Mouse (Mus musculus): ENCODE measurements around the gene Kcnip1. TPM values are rescaled to one million over a fixed set of nuclear protein-coding genes. Genes with fewer than 3 reads are reported as not detected.

Gene Kcnip1
- polyA plus RNA-seq, 1 experiment from 2014 or later: 130 TPM

DNA sequence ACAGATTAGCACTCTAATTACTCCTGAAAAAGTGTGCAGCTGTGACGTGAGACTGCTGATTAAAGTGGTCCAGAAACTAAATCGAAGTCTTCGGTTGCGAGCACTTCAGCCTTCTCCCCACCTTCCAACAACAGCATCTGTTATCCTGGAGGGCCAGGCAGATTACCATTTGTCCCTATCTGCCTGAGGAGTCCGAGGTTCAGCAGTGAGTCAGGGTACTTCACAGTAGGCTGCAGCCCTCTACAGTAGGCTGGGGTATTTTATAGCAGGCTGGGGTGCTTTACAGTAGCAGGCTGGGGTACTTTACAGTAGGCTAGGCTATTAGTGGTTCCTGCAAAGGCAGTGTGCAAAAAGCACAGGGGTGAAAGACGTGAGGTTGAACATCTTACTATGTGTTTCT lies 324.6 kb downstream of the Kcnip1 start:
- H3K4me2 ChIP-seq: no peak overlapping the region
- no peaks in the 10 kb centered on the region for H3K36me3 ChIP-seq
- H3K9ac ChIP-seq: no peak overlapping the region
- H3K4me1 ChIP-seq (replicated peaks): peaks cover 23% of the 10 kb centered on the region
- 53% methylated on average over 6 of the region's 6 CpGs for WGBS
- no peaks in the 10 kb centered on the region for H3K9me3 ChIP-seq
- H3K27ac ChIP-seq (replicated peaks): no peak overlapping the region
- no peak overlapping the region for H3K4me3 ChIP-seq
- no peak for ATAC-seq (ENCODE audit: low FRiP score, low read depth)
- H3K27me3 ChIP-seq: no peaks in the 10 kb centered on the region

DNA sequence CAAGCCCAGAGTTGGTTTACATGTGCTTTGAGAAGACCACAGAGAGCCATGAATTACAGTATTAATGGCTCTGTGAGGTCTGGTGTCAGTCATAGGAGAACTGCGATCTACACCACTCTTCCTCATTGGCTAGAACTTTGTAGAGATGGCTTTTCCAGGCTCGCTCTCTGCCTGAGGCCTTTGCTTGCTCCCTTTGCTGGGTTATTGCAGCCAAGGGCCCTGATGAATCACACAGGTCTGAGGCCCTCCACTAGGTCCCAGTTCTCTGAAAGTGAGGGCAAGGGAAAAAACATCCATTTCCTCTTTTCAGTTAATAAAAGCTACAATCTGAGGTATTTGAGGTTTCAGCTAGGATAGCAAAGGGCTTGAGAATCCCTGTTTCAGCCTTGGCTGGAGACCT lies 329.4 kb downstream of the Kcnip1 start:
- Histone ChIP-seq H3K27me3 (no peaks in the 10 kb centered on the region), H3K4me2 (no peak overlapping the region), H3K4me1 (replicated peaks) (peaks cover 8% of the 10 kb centered on the region), H3K4me3 (no peak overlapping the region), H3K9me3 (no peaks in the 10 kb centered on the region), H3K27ac (replicated peaks) (no peak overlapping the region), H3K36me3 (no peaks in the 10 kb centered on the region), H3K9ac (no peak overlapping the region)
- ATAC-seq (ENCODE audit: low FRiP score, low read depth): no peak
- WGBS: 91% methylated on average over 2 of the region's 2 CpGs

DNA sequence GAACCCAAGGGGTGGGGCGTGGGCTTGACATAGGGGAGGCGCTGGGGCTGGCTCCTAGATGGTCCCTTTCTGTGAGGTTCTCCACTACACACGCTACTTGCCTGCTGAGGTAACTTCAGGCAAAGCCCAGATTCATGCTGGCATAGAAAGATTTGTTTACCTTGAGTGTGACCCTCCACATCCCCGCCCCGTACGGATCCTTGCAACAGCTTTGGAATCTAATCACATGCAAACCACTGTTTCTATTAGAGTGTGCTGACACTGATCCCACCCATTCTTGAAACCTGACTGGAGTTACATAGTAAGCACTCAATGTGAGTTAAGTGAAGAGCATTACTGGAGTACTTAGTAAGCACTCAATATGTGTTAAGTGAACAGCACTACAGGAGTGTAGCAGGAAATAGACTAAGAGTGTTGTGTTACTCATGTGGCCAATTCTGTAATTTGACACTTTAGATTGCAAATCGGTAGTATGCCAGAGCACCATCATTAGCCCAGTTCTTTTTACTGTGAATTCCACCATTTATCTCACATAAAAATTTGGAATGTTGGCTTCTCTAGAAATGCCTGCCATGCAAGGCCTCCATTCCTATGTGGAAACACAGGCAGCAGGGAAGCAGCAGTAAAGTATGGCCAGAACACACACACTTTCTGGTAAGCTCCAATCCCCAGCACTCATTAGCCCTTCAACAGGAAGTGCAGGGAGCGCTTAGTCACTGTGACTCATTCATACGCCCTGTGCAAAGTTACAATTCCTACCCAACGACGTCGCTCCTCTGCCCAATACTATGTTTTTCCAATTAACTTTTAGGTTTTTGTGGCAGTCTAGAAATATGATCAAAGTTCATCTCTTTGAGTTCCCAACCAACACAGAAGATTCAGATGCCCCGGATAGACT lies 332.7 kb downstream of the Kcnip1 start:
- Histone ChIP-seq H3K4me1 (replicated peaks) (peaks cover 4% of the 10 kb centered on the region), H3K27me3 (no peaks in the 10 kb centered on the region), H3K4me2 (no peak overlapping the region), H3K9ac (no peak overlapping the region), H3K4me3 (no peak overlapping the region), H3K27ac (replicated peaks) (no peak overlapping the region), H3K36me3 (no peaks in the 10 kb centered on the region), H3K9me3 (no peaks in the 10 kb centered on the region)
- ATAC-seq (ENCODE audit: low FRiP score, low read depth): no peak
- 84% methylated on average over 13 of the region's 13 CpGs for WGBS

DNA sequence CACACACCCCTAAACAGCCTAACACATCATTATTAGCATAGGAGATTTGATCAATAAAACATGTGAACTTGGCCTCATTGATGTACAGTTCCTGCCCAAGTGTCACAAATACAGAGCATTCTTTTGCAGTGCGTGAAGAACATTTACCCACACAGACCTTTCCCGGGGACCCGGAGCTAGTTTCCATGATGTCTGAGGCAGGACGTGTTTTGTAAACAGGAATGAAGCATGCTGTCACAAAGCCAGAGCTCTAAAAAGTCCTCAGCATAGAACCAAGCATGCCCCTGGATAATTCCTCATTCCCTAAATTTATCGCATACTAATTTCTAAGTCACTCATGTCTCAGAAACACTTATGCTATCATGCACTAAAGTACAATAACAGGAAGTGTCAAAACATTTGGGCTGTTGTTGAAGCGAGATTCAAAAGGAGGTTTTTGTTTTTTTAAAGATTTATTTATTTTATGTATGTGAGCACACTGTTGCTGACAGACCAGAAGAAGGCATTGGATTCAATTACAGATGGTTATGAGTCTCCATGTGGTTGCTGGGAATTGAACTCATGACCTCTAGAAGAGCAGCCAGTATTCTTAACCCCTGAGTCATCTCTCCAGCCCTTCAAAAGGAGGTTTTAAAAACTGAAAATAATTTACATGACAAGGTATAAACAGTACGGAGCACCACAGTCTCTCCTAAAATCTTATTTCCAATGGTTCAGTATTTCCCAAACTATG lies 336.9 kb downstream of the Kcnip1 start:
- H3K4me1 ChIP-seq (replicated peaks): peaks cover 4% of the 10 kb centered on the region; the same call in 1 of the 2 replicates
- no peak for ATAC-seq (ENCODE audit: low FRiP score, low read depth)
- no peaks in the 10 kb centered on the region for H3K9me3 ChIP-seq
- H3K27me3 ChIP-seq: no peaks in the 10 kb centered on the region
- H3K36me3 ChIP-seq: no peaks in the 10 kb centered on the region
- no peak overlapping the region for H3K4me3 ChIP-seq
- H3K4me2 ChIP-seq: no peak overlapping the region
- H3K27ac ChIP-seq (replicated peaks): no peak overlapping the region
- WGBS: 78% methylated on average over 7 of the region's 7 CpGs
- no peak overlapping the region for H3K9ac ChIP-seq

DNA sequence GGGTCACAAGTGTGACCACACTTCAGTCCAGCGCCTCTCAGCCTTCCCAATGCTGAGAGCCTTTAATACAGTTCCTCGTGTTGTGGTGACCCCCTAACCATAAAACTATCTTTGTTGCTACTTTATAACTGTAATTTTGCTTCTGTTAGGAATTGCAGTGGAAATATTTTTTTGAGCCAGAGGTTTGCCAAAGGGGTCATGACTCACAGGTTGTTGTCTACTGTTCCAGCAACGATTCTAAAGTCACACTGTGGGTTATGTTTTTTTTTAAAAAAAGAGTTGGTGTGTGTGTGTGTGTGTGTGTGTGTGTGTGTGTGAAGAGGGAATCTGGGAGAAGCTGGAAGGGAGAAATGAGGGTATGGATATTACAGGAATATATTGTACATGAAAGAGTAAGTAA lies 337.7 kb downstream of the Kcnip1 start:
- Histone ChIP-seq H3K9me3 (no peaks in the 10 kb centered on the region), H3K4me3 (no peak overlapping the region), H3K36me3 (no peaks in the 10 kb centered on the region), H3K4me1 (replicated peaks) (peaks cover 4% of the 10 kb centered on the region; the same call in 1 of the 2 replicates), H3K9ac (no peak overlapping the region), H3K27me3 (no peaks in the 10 kb centered on the region), H3K4me2 (no peak overlapping the region), H3K27ac (replicated peaks) (no peak overlapping the region)
- 75% methylated on average over 3 of the region's 3 CpGs for WGBS
- ATAC-seq (ENCODE audit: low FRiP score, low read depth): no peak

DNA sequence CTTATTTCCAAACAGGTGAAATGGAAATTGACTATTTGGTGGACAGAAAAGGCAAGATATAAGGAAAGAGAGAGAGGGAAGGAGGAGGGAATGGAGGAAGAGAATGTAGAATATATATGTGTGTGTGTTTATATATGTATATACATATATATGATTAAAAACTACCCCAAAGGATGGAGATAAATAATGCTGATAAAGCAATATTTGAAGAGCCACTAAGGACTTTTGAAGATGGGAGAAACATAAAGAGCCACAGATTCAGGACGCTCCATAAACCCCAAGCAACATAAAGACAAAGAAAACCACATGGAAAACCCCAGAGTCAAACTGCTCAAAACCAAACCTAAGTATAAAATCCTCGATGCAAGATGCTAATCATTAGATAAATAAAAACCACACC lies 338.5 kb downstream of the Kcnip1 start:
- 82% methylated on average over 2 of the region's 2 CpGs for WGBS
- Histone ChIP-seq H3K36me3 (no peaks in the 10 kb centered on the region), H3K4me2 (no peak overlapping the region), H3K4me1 (replicated peaks) (peaks cover 4% of the 10 kb centered on the region; the same call in 1 of the 2 replicates), H3K9me3 (no peaks in the 10 kb centered on the region), H3K4me3 (no peak overlapping the region), H3K27me3 (no peaks in the 10 kb centered on the region), H3K9ac (no peak overlapping the region), H3K27ac (replicated peaks) (no peak overlapping the region)
- no peak for ATAC-seq (ENCODE audit: low FRiP score, low read depth)

DNA sequence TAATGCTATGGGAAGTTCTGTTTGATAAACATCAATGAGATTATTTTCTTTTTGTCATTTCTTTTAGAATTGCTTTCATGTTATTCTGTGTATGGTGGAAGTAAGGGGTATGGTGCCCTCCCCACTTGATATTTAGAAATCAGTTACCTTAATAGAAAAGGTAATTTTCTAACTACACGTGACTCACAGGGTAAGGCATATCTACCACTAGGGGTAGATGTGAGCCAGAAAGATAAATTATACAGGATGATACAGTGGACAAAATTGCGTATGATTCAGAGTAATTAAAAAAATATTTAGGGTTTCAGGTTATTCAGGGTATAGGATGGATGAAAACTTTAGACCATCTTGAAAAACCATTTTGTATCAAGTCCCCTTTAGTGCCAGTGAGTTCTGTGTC lies 343.6 kb downstream of the Kcnip1 start:
- no peak overlapping the region for H3K27ac ChIP-seq (replicated peaks)
- no peak for ATAC-seq (ENCODE audit: low FRiP score, low read depth)
- H3K4me2 ChIP-seq: no peak overlapping the region
- H3K4me3 ChIP-seq: no peak overlapping the region
- H3K4me1 ChIP-seq (replicated peaks): no peaks in the 10 kb centered on the region
- H3K9ac ChIP-seq: no peak overlapping the region
- H3K36me3 ChIP-seq: no peaks in the 10 kb centered on the region
- no peaks in the 10 kb centered on the region for H3K27me3 ChIP-seq
- H3K9me3 ChIP-seq: no peaks in the 10 kb centered on the region
- 82% methylated on average over 2 of the region's 2 CpGs for WGBS

DNA sequence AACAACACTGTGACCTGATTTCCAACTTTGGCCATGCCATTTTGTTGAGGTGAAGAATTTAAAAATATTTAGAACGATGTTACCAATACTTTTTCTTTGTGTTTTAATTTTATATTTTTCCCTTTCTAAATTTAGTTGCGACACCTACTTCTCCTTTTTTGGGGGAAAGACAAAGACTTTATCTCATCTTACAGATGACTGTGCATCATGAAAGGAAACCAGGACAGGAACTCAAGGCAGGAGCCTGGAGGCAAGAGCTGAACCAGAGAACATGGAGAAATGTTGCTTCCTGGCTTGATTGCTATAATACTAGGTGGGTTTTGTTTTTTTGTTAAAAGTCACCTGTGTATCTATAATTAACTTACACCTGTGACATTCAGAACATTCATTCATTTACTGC lies 355.8 kb downstream of the Kcnip1 start:
- Histone ChIP-seq H3K27ac (replicated peaks) (no peak overlapping the region), H3K36me3 (peaks cover 7% of the 10 kb centered on the region), H3K4me2 (no peak overlapping the region), H3K9me3 (no peaks in the 10 kb centered on the region), H3K9ac (no peak overlapping the region), H3K4me1 (replicated peaks) (no peaks in the 10 kb centered on the region), H3K4me3 (no peak overlapping the region), H3K27me3 (no peaks in the 10 kb centered on the region)
- 91% methylated on average over 2 of the region's 2 CpGs for WGBS
- ATAC-seq (ENCODE audit: low FRiP score, low read depth): no peak

DNA sequence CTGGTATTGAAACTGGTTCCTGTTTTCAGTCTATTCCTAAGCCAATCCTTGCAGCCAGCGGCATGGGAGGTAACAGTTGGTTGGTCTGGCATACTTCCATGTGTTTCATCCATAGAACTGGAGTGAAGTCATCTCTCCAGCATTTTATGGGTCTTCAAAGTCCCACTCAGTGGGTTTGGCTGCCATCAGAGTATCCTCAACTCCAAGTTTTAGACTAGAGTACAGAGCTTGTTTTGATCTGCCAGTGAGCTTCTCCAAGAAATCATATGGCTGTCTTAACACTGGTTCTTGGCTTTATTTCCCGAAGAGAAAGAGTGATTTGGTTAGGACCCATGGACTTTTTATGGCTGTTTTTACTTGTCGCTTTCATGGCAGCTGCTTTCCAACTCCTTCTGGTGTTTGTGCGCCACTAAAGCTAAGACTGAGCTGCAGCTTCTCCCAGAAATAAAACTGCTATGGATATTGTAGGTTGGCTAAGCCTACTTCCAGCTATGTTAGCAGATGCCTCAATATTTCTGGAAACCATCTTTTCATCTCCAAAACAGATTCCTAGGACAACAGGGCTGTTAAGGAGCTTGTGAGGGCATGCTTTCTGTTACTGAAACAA lies 365.7 kb downstream of the Kcnip1 start:
- no peaks in the 10 kb centered on the region for H3K4me1 ChIP-seq (replicated peaks)
- no peaks in the 10 kb centered on the region for H3K27me3 ChIP-seq
- no peaks in the 10 kb centered on the region for H3K36me3 ChIP-seq
- H3K27ac ChIP-seq (replicated peaks): no peak overlapping the region
- 91% methylated on average over 4 of the region's 4 CpGs for WGBS
- no peak overlapping the region for H3K4me2 ChIP-seq
- no peaks in the 10 kb centered on the region for H3K9me3 ChIP-seq
- ATAC-seq (ENCODE audit: low FRiP score, low read depth): no peak
- no peak overlapping the region for H3K4me3 ChIP-seq
- H3K9ac ChIP-seq: no peak overlapping the region

DNA sequence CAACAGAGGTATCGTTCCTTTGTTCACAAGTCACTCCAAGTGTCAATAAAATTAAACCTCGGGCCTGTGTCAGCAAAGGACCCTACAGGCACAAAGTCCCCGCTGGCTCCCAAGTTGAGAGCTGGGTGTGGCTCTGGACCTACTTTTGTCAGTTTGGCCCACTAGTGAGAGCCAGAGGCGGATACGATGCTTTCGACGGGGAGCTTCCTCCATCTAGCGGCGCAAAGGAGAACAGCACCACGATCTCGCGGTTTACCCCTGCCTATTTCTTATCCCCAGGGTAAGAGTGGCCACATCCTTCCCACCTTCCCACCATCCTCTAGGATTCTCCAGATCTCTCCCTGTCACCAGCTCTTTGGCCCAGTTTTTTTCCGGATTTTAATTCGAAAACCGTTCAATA lies 378.7 kb downstream of the Kcnip1 start:
- H3K27ac ChIP-seq (replicated peaks): no peak overlapping the region
- peak; percentile 48; the same call in 1 of the 2 replicates for ATAC-seq (ENCODE audit: low FRiP score, low read depth)
- 0 out of 2 replicates have a peak, but pooled peaks cover 5% of the 10 kb centered on the region for H3K27me3 ChIP-seq
- no peak overlapping the region for H3K4me2 ChIP-seq
- WGBS: 7% methylated on average over 15 of the region's 15 CpGs
- H3K36me3 ChIP-seq: no peaks in the 10 kb centered on the region
- H3K4me3 ChIP-seq: no peak overlapping the region
- H3K4me1 ChIP-seq (replicated peaks): no peaks in the 10 kb centered on the region
- H3K9ac ChIP-seq: no peak overlapping the region
- no peaks in the 10 kb centered on the region for H3K9me3 ChIP-seq

DNA sequence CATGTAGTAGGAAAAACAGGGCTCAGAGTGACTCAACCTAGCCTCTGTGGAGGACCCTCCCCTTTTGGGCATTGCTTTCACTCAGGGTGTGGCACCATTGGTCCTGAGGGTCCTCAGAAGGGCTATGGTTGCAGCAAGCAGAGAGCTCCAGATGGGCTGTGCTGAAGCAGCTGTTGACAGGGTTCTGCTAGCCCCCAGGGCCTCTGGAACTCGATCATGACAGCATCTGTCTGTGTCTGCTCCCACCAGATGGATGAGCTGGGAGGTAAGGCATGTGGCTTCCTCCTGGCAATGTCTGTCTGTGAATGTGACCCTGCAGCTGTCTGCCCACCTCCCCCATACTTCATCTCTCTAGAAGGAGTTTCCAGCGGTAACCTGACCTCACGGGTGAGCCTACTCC lies 385.2 kb downstream of the Kcnip1 start:
- ATAC-seq (ENCODE audit: low FRiP score, low read depth): no peak
- H3K9ac ChIP-seq: no peak overlapping the region
- no peaks in the 10 kb centered on the region for H3K9me3 ChIP-seq
- H3K4me1 ChIP-seq (replicated peaks): no peaks in the 10 kb centered on the region
- WGBS: 49% methylated on average over 3 of the region's 3 CpGs
- H3K27ac ChIP-seq (replicated peaks): no peak overlapping the region
- no peaks in the 10 kb centered on the region for H3K36me3 ChIP-seq
- no peak overlapping the region for H3K4me3 ChIP-seq
- H3K27me3 ChIP-seq: no peaks in the 10 kb centered on the region
- H3K4me2 ChIP-seq: no peak overlapping the region

DNA sequence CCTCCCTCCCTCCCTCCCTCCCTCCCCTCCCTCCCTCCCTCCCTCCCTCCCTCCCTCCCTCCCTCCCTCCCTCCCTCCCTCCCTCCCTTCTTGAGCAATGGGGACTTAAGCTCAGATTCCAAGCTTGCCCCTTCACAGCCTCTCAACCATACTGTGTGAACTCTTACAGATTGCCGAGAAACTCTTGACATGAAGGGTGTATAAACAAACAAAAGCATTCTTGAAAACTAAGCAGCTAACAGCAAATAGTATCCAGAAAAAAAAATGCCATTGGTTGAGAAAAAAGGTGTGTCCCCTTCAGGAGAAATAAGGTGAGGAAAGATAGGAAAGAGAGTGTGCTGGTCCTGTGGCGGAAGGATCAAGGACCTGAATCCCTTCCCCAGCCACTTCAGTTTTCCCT lies 389.8 kb downstream of the Kcnip1 start:
- no peak for ATAC-seq (ENCODE audit: low FRiP score, low read depth)
- H3K9me3 ChIP-seq: no peaks in the 10 kb centered on the region
- H3K4me1 ChIP-seq (replicated peaks): no peaks in the 10 kb centered on the region
- H3K36me3 ChIP-seq: no peaks in the 10 kb centered on the region
- WGBS: 90% methylated on average over 2 of the region's 2 CpGs
- no peak overlapping the region for H3K4me2 ChIP-seq
- no peak overlapping the region for H3K9ac ChIP-seq
- H3K27me3 ChIP-seq: no peaks in the 10 kb centered on the region
- no peak overlapping the region for H3K27ac ChIP-seq (replicated peaks)
- H3K4me3 ChIP-seq: no peak overlapping the region
